Mouse (Mus musculus) brain, embryonic 14.5 days (tissue): ENCODE data around the gene Ift74. TPM values are rescaled to one million over a fixed set of nuclear protein-coding genes. Genes with fewer than 3 reads are reported as not detected.

Source experiments
- DNase-seq: peaks from one replicate; pipeline ENCODE4 v3.0.0-alpha.2; 2011; ENCODE audit warnings: low read depth
- CTCF ChIP-seq: fragments of 200-500 bp; IDR thresholded peaks from 2 replicates; pipeline ENCODE4 v1.5.1; 2012; ENCODE audit warnings: inconsistent platforms, mild to moderate bottlenecking, moderate library complexity, borderline replicate concordance; ENCODE audit not compliant: insufficient read depth, insufficient read length; ENCODE audit errors: extremely low read depth
- POLR2A ChIP-seq: fragments of 200-500 bp; IDR thresholded peaks from 2 replicates; pipeline ENCODE4 v1.6.1; 2012; ENCODE audit warnings: mild to moderate bottlenecking, inconsistent platforms, borderline replicate concordance; ENCODE audit not compliant: poor library complexity, insufficient read depth, insufficient read length, severe bottlenecking; ENCODE audit errors: extremely low read depth
- polyA plus RNA-seq: library from polyadenylated mRNA; depleted of rRNA; stranded (reverse); fragments of >200 nt; gene quantifications from 2 replicates; pipeline ENCODE4 v1.2.3, GENCODE M21; 2012; rRNA removed

Gene Ift74
- polyA plus RNA-seq: 13.1 and 17.1 TPM in 2 replicates

- peak; percentile 99 for DNase-seq
- no peak for TF ChIP-seq CTCF
- TF ChIP-seq POLR2A: peak; percentile 46; the same call in 1 of the 2 replicates
These were observed at the start of gene Ift74 for GRCm38 (mm10) chr4:94613972-94614626. Ift74 (plus strand) TSS chr4:94614491.

GRCm38 (mm10) chr4:94572677-94573076 lies 41.6 kb upstream of the Ift74 start:
- no peak for TF ChIP-seq POLR2A
- TF ChIP-seq CTCF: no peak
- DNase-seq: no peak

GRCm38 (mm10) chr4:94591765-94592381 lies 22.4 kb upstream of the Ift74 start:
- no peak for DNase-seq
- no peak for TF ChIP-seq CTCF
- TF ChIP-seq POLR2A: no peak

- TF ChIP-seq POLR2A: no peak
- no peak for TF ChIP-seq CTCF
These were observed 21.6 kb upstream of the Ift74 start for GRCm38 (mm10) chr4:94592709-94593108.

GRCm38 (mm10) chr4:94601395-94601794 lies 12.9 kb upstream of the Ift74 start:
- TF ChIP-seq POLR2A: no peak
- no peak for DNase-seq

More at GRCm38 (mm10) chr4:94592709-94593108, 21.6 kb upstream of the Ift74 start:
- no peak for DNase-seq

- no peak for DNase-seq
- TF ChIP-seq CTCF: no peak
- no peak for TF ChIP-seq POLR2A
These were observed 11.7 kb upstream of the Ift74 start for GRCm38 (mm10) chr4:94602496-94603030.

- peak; percentile 89 for TF ChIP-seq POLR2A
- TF ChIP-seq CTCF: no peak
- peak; percentile 98 for DNase-seq
These were observed 11.2 kb upstream of the Ift74 start, which contains the start of gene Plaa for GRCm38 (mm10) chr4:94603031-94603629. Plaa (minus strand) TSS chr4:94603244.

- no peak for TF ChIP-seq CTCF
- TF ChIP-seq POLR2A: no peak
- no peak for DNase-seq
These were observed 9.8 kb upstream of the Ift74 start for GRCm38 (mm10) chr4:94604452-94605019.

GRCm38 (mm10) chr4:94605591-94605990 lies 8.7 kb upstream of the Ift74 start:
- TF ChIP-seq CTCF (no peak), POLR2A (no peak)
- DNase-seq: no peak

- TF ChIP-seq POLR2A (no peak), CTCF (no peak)
- no peak for DNase-seq
These were observed 4.0 kb upstream of the Ift74 start for GRCm38 (mm10) chr4:94610339-94610738.

GRCm38 (mm10) chr4:94614627-94615006 lies 326 bp downstream of the Ift74 start:
- TF ChIP-seq CTCF: no peak
- TF ChIP-seq POLR2A: no peak

More at GRCm38 (mm10) chr4:94614627-94615006, 326 bp downstream of the Ift74 start:
- no peak for DNase-seq
